Mouse (Mus musculus) gastrocnemius, postnatal 36 days (tissue): ENCODE measurements at regions not wholly inside any gene's neighbourhood (a gene's known extent, or its start where the extent isn't known, plus 50 kb on each side); places are given as distances from the start of the nearest gene placed in this dataset.
"Not testable (repeated sequence)": the region's sequence is repeated elsewhere in the genome, so short reads cannot be mapped to it uniquely, and the experiment has no call there.

Source experiments
- DNase-seq, 2 experiments: peaks; one replicate each; pipeline ENCODE4 v3.0.0; 2022
- intact Hi-C: fragments of 180-260 bp; cut with DNase I; formaldehyde crosslinking; loops from one replicate; pipeline ENCODE4 v1.15.1; 2025

DNA sequence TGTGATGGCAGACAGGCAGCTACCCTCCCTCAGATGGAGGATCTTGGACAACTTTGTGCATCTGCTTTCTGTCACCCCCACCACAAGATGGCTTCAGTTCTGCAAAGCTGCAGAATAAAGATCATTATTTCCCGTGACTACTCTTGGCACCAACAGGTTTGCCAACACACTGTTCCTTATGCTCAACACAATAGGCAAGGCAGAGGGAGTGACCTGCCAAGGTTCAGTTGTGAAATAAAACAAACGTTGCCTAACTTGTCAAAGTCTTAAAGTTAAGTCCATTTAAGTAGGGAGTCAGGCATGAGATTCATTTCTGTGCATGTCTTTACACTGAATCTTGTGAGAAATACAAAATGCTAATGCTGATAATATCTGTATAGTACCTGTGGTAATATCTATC is 193.4 kb downstream of the Lyplal1 start:
- intact Hi-C loops: no loop called here
- no peak for DNase-seq

DNA sequence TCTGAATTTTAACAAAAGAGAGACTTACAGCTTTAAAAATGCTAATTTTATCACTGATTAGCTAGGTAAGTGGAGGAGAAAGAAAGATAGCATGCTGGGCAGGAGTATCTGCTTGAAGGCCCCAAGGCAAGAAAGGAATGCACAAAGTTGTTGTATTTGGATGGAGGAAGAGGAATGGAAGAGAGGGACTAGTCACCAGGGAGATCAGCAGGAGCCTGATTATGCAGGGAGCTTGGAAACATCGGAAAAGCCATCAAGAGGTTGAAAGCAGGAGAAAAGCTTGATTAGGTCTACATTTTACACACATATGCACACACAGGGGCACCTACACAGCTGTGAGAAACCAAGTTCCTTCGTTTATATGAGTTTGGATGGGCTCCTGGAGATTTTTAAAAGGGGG is 188.1 kb downstream of the Lyplal1 start:
- intact Hi-C loops: no loop called here
- DNase-seq: no peak

DNA sequence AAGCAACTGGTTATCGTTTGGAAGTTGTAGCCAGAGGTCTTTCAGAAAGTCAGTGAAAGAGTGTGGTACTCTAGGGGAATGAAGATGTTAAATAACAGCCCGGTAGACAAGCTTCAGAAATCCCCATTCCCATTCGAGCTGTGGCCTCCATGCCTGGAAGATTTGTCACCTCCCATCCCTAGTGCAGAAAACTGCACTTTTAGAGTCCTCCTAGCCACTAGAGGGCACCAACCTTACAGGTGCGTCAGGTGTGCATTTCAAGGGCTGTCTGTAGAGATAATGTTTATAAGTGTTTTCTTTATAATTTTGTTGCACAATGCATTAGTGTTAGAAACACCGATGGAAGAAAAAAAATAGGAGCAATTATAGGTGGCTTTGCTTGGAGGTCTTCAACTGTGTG is 187.3 kb downstream of the Lyplal1 start:
- no peak for DNase-seq
- intact Hi-C loops: no loop called here

DNA sequence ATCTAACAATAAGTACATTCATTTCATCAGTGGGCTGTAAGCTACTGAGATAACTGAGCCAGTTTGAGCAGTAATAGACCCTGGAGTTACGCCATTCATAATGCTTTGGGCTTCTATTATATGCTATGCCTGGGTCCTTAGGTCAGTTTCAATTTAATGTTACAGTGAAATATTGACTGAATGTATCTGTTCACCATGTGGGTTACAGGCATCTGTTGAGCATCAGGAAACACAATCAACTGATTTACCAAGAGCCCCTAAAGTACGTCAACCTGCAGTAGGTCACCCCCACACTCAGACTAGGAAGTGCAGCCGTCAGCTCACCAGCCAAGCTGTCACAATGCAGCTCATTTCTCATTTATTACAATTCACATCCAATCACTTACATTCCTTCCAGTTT is 183.5 kb downstream of the Lyplal1 start:
- DNase-seq: no peak
- intact Hi-C loops: no loop called here

DNA sequence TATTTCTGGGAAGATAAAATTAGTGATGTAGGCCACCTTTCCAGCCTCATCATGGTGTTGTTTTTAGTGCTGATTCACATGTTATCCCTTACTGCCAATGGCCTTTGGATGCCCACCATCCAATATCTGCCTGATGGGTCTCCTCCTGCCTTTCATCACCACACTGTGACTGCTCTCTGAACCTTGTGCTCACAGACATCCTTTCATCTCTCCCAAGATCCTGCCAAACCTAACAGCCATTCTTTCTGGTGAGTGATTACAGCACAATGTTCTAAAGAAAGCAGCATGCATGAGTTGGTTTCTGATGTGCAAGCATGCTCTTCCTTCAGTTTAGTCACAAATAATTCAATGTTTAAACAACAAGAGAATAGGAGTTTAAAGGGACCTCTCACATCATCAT is 180.1 kb downstream of the Lyplal1 start:
- intact Hi-C loops: no loop called here
- no peak for DNase-seq

DNA sequence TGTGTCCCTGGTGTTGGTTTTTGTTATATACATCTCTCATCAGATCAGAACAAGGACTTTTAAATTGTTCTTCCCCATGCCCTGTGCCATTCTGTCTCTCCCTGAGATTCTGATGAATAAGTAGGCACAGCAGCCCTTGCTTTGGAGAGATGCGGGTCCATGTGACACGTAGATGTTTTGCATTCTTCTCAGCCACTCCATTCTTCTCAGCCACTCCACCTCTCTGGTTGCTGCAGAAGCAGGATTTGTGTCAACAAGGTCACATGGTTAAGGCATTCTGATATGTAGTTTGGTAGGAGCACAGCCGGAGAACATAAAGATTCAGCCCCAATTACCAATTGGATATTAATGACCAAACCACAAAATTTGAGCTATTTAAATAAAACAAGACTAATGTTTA is 177.2 kb downstream of the Lyplal1 start:
- intact Hi-C loops: no loop called here
- DNase-seq: no peak

DNA sequence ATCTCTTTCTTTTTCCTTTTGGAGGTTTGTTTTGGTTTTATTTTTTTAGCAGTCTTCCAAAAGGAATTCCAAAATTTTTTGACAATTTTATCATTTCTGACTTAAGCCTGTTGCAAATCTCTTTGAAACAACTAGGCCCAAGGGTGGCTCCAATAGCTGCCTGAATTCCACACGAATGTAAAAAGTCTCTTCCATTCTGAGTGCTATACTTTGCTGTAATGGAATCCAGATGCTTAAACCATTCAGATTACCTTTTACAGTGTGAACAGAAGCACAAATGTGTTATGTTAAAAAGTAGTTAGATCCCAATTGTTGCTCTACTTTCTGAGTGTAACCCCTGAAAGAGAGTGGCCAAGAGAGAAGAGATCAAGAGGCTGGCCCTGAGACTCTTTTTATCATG is 176.6 kb downstream of the Lyplal1 start:
- intact Hi-C loops: no loop called here

DNA sequence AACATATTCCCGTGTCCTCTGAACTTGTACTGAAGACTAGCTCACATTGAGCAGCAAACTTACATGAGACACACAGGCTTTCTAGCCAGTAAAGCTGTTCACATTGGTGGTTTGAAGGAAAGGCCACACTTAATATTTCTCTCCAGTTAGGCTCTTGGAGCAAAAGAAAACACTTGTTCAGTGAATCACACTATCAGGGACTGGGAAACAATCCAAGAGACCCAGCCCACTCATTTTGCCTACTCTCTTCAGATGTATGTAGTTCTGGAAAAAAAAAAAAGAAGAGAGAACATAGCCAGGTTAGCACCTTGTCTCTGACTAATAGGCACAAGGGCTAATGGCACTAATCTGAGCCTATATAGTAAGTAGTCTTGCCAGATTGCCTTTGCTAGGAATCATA is 165.9 kb downstream of the Lyplal1 start:
- intact Hi-C loops: no loop called here
- no peak for DNase-seq

More for the DNA sequence above, 176.6 kb downstream of the Lyplal1 start:
- no peak for DNase-seq

DNA sequence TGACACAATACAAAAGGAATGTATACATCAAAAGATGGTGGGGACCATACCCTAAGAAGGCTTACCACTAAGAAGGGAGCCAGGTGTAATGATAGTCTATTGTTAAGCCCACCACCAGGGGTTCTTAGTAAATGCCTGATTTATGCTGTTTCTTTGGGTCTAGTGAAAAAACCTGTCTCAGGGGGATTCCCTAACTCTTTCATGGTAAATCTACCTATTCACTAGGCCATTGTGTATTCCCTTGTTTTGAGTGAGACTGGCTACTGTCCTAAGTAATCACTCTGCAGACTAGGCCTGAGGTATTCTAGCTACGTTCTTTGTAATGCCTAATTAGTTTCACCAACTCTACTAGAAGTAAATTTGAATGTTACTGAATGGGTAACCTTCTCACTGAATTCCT is 161.3 kb downstream of the Lyplal1 start:
- intact Hi-C loops, DNase-seq: not testable (repeated sequence)

DNA sequence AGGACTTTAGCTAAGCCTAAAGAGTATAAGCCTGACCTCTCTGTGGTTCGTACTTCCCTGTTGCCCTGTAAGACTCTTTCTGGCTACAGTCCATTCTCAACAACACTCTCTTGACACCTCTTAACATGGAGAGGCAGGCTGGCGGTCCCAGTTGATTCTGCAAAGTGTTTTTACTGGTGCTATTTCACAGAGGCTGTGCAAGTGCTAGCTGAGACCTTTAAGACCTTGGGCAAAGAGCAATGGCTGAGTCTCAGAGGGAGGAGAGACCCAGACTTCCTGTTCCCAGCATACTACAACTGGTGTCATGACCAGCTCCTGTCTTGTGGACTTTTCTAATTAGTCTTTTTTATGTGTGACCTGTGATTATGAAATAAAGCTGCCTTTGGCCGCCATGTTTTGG is 159.6 kb downstream of the Lyplal1 start:
- DNase-seq: no peak
- intact Hi-C loops: no loop called here

DNA sequence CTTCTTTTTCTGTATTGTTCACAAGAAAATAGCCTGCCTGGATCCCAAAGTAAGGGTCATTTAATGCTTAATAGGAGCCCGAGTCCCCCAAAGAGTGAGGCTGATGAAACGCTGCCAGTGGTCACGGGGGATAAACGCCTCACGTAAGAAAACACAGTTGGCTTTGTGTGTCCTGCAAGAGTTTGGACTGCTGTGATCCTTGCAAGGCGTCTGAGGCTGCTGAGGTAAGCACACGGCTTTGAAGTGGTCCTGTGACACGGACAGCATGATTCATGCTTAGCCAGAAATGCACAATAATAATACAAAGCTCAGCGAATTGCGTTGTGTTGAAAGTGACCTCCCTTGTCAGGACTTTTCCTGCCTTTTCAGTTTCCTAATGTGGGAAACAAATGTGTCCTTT is 158.8 kb downstream of the Lyplal1 start:
- intact Hi-C loops: no loop called here
- DNase-seq: no peak

DNA sequence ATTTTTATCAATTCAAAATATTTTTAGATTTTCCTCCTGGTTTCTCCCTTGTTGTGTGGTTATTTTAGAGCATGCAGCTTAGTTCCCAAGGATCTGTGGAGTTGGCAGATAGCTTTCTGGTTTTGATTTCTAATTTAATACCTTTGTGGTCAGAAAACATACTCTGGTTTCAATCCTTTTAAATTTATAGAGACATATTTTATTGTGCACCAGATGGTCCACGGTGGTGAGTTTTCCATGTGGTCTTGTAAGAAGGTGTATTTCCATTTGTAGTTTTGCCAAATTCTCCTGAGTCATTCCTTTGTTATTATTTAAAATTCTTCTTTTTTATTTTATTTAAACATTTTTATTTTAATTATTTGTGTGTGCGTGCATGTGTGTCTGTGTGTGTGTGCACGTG is 154.5 kb downstream of the Lyplal1 start:
- intact Hi-C loops: no loop called here
- DNase-seq: no peak

DNA sequence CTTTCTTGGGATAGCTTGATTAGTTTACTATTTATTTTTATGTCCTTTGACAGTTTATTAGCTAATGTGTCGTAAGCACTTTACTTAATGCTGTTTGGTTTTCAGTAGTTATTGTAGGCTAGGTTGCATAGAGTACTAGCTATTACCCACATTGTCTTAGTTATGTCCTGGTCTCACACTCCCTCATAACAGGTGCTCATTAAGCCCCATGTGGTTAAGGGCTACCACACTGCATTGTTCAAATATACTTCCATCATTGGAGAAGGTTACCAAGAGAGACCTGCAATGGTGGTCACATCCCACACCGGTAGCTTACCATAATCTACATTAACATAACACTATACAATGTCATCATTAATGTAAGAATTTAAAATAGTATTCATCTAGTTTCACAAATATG is 153.3 kb downstream of the Lyplal1 start:
- intact Hi-C loops: no loop called here
- DNase-seq: no peak

DNA sequence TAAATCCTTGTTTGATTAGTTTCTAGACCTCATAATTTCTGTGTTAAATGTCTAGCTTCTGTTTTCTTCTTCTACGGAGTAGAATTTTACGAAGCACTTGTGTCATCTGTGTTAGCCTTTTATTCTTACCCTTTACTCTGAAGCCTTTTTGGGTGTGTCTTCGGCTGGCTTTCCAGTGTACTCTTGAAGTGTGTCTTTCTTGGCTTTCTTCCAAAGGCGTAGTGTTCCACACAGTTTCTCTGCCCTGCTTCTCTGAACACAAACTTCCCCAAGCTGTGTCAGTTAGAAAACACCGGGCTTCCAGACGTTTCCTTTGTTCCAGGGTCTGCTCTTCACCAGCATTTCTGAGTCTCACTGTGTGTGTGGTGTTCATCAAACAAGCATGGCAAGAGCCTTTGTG is 152.7 kb downstream of the Lyplal1 start:
- intact Hi-C loops: no loop called here
- DNase-seq: no peak

DNA sequence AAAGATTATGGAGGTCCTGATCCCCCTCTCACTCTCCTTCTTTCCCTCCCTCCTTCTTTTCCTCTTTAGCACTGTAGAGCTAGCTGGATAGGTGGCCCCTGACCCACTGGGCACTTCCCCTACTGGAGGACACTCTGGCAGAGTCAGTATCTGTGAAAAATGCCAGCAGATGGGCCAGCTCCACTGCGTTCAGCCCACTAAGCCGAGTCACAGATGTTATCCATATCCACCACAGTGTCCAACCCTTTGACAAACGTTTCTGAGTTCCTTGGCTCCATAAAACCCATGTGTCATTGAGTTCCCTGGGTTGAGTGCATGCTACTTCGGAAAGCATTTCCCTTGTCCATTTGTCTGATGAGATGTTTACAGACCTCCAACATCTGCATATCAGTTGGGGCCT is 149.9 kb downstream of the Lyplal1 start:
- intact Hi-C loops: no loop called here
- DNase-seq: no peak

DNA sequence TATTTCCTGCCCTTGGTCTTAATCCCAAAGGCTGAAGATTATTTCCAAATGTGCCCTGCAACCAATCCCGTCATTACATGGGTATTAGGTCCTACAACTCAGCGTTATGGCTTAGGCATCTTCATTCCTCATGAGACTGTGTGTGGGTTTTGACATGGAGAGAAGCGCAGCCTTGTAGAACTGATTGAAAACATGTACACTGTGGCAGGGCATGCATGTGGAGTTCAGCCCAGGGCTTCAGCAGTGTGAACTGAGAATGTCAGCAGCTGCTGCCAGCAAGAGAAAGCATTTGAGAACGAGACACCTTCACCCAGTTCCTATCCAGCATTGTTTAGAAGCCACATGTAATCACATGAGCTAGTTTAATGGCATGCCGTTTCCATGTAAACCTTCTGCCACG is 149.3 kb downstream of the Lyplal1 start:
- no peak for DNase-seq
- intact Hi-C loops: no loop called here

DNA sequence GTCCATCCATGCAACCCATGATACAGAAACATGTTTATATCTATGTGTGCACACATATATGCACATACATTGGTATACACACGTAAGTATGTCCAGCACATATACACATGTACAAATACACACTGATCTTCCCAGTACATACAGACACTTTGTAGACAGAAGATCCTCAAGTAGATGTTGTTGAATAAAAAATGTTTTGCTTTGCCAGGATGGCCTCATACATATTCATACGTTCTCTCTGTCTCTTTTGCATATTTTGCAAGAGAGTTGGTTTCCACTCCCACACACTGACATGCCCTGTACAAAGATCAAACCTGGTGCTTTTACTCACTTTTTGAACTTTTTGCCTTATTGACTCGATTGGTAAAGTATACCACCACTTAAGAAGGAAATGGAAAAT is 148.5 kb downstream of the Lyplal1 start:
- no peak for DNase-seq
- intact Hi-C loops: no loop called here

DNA sequence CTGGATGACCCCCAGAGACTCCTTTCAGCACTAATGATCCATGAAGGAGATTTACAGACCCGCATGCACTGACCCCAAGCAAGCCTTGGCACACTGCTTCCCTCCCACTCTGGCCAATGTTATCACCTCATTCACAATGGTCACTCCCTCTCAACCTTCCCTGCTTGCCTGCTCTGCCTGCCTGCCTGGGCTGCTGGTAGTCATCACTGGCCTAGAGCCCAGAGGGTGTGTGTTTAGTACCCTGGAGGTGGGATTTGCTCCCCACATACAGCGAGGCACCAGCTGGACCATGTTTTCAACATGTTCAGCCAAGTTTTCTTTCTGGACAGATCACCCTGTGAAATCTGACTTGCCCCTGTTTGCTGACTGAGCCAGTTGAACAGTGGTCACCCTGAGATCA is 147.9 kb downstream of the Lyplal1 start:
- intact Hi-C loops: no loop called here
- DNase-seq: peak; percentile 40 to 59

DNA sequence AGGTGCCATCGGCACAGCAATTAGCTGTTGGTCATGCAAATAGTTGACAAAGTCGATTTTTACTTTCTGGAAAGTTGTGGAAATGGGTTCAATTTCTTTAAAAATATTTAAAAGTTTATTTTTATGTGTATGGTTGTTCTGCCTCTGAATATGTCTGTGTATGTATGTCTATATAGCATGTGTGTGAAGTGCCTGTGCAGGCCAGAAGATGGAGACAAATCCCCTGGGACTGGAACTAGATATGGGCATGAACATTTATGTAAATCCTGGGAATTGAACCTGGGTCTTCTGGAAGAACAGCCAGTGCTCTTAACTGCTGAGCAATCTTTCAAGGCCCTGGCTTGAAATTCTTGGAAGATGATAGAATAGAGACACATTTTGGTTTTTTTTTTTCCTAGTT is 140.0 kb downstream of the Lyplal1 start:
- intact Hi-C loops: no loop called here
- no peak for DNase-seq

DNA sequence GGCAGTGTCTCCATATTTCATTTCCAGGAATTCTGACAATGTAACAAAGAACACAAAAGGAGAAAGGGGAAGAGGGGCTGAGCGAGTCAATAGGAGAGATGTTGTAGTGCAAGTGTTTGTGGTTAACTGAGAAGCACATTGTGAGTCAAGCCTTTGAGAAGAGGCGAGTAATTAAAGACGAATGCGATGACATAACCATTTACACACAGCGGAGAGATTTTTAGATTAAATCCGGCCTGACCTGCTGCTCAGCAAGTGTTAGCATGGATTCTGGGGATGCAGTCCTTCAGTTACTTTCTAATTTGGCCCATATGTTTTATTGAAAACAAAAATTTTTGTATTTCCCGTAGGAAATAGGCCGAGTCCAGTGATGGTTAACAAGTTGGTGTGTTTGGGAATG is 127.7 kb downstream of the Lyplal1 start:
- no peak for DNase-seq
- intact Hi-C loops: no loop called here

DNA sequence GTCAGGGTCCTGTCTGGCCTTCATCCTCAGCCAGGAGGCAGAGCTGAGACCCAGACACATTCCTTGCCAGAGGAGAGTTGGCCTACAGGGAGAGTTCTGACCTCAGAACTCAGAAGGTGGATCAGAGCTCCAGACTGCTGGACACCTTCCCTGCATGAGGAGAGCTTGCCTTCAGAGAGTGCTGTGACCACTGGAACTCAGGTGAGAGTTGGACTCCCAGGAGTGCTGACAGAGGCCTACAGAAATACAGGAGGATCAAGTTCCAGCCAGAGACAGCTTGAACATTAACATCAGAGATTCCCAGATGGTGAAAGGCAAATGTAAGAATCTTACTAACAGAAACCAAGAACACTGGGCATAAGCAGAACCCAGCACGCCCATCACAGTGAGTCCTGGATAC is 117.0 kb downstream of the Lyplal1 start:
- DNase-seq, intact Hi-C loops: not testable (repeated sequence)

DNA sequence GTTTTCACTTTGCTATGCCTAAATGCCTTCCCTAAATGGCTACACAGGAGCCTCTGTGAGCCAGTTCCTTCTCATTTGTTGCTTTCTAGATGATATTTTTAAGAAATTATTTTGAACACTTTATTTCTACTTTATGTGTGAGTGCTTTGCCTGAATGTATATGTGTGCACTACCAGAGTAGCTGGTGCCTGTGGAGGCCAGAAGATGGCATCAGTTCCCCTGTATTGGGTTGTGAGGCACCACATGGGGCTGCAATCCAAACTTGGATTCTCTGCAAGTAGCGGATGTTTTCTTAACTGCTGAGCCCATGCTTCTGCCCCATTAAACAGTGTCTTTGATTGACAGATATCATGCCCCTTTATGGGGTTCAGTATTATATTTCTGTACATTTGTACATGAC is 103.7 kb downstream of the Lyplal1 start:
- no peak for DNase-seq
- intact Hi-C loops: no loop called here

DNA sequence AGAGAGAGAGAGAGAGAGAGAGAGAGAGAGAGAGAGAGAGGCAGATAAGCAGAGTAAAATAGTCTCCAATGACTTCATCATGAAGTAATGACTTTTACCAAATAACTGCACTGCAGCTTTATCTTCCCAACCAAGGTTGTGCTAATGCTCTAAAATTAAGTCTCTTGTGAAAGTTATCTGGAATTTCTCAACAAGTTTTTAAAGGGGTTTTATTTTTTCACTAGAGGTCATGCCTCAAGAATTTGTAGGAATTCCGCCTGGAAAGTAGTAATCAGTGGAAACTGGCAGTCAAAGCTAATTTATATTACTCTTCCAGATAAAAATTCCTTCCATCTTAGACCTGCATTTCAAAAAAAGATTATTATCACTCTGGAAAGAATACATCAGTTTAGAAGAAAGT is 102.9 kb downstream of the Lyplal1 start:
- DNase-seq: no peak
- intact Hi-C loops: no loop called here
